ENCODE assay signal across 12 mouse cellular contexts in the genomic region with DNA sequence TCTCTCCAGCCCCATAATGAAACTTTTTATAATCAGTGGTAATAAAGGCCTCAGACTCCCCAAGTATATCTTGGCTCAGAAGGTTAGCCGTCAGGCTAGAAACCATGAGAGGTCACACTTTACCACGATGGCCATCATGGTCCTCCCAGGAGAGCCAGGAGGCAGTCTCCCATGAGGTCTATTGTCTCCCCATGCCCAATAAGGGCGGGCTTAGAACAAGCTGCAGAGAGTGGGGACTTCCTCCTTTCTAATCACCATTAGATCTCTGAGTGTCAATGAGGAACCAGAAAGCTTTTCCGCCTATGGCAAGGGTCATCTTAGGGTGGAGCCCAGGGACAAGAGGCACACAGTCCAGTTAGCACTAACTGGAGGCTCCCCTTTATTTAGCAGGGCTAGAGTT.
"Had no signal": no experiment of that assay in that cellular context is flagged by ENCODE, and none has a peak within 500 bp of the region (broad histone marks: within the 10 kb centered on the region; RNA-seq: fewer than 3 reads in every experiment).

No protein-coding gene starts in this region.

- H3K9ac ChIP-seq: liver, embryonic 13.5 days; liver, postnatal 0 days; midbrain, embryonic 12.5 days; neural tube, embryonic 15.5 days had no signal

- ATAC-seq: liver, postnatal 0 days had no signal

- H3K4me2 ChIP-seq: liver, embryonic 13.5 days; midbrain, embryonic 12.5 days; neural tube, embryonic 15.5 days had no signal

- H3K9me3 ChIP-seq: limb, embryonic 10.5 days; liver, embryonic 13.5 days; neural tube, embryonic 15.5 days had no signal

- H3K4me3 ChIP-seq: left cerebral cortex, adult 2 months; limb, embryonic 10.5 days; liver, embryonic 13.5 days; midbrain, embryonic 12.5 days; myocyte; neural tube, embryonic 15.5 days had no signal

- H3K27ac ChIP-seq: left cerebral cortex, adult 2 months; limb, embryonic 10.5 days; liver, embryonic 13.5 days; midbrain, embryonic 12.5 days; neural tube, embryonic 15.5 days had no signal

- DNase-seq: kidney, adult 11 months; kidney, adult 9 months; kidney, postnatal 10 days; liver, embryonic 13.5 days; liver, postnatal 0 days; thymus, adult 18-20 months; thymus, postnatal 25 days had no signal

- H3K27me3 ChIP-seq: liver, embryonic 13.5 days; neural tube, embryonic 15.5 days had no signal
